Mouse (Mus musculus) limb, embryonic 13.5 days (tissue): Measurements from ENCODE around the gene Evpl. TPM values are rescaled to one million over a fixed set of nuclear protein-coding genes. Genes with fewer than 3 reads are reported as not detected.

Experiments used
- ATAC-seq: fragments of 200-750 bp; cut with Nextera tagmentation; 2 replicates; pipeline ENCODE4 v1.8.0; 2017; ENCODE audit warnings: low read depth, moderate number of reproducible peaks, moderate TSS enrichment; ENCODE audit not compliant: low FRiP score
- H3K27ac ChIP-seq: fragments of 300-500 bp; sonication (generic); 2 replicates; pipeline ENCODE4 v1.5.1; 2015; ENCODE audit warnings: inconsistent platforms, mild to moderate bottlenecking, moderate library complexity
- H3K27me3 ChIP-seq: fragments of 300-500 bp; sonication (generic); 2 replicates; pipeline ENCODE4 v1.6.1; 2015; ENCODE audit warnings: mild to moderate bottlenecking, inconsistent platforms
- H3K36me3 ChIP-seq: fragments of 300-500 bp; sonication (generic); 2 replicates; pipeline ENCODE4 v1.6.1; 2015; ENCODE audit warnings: inconsistent platforms, mild to moderate bottlenecking, moderate library complexity
- H3K4me1 ChIP-seq: fragments of 300-500 bp; sonication (generic); 2 replicates; pipeline ENCODE4 v1.6.1; 2015; ENCODE audit warnings: inconsistent platforms
- H3K4me2 ChIP-seq: fragments of 300-500 bp; sonication (generic); replicated peaks from 2 replicates; pipeline ENCODE4 v1.6.1; 2015; ENCODE audit warnings: inconsistent platforms, mild to moderate bottlenecking, moderate library complexity
- H3K4me3 ChIP-seq: fragments of 300-500 bp; sonication (generic); 2 replicates; pipeline ENCODE4 v1.5.1; 2015; ENCODE audit warnings: moderate library complexity, mild to moderate bottlenecking, inconsistent platforms
- H3K9ac ChIP-seq: fragments of 300-500 bp; sonication (generic); 2 replicates; pipeline ENCODE4 v1.6.1; 2015; ENCODE audit warnings: mild to moderate bottlenecking, inconsistent platforms
- H3K9me3 ChIP-seq: fragments of 300-500 bp; sonication (generic); 2 replicates; pipeline ENCODE4 v1.6.1; 2016; ENCODE audit warnings: inconsistent platforms
- WGBS: fragments of 180-500 bp; shearing (Covaris S2); methylation state at CpG from one replicate; pipeline ENCODE4 v1.1.7; 2015; 5-methylcytosine and 5-hydroxymethylcytosine counted together
- polyA plus RNA-seq: library from polyadenylated mRNA; unstranded; fragments of >200 nt; fragmentation: Nextera tagmentation; extraction: Ambion mirVana; gene quantifications from 2 replicates; pipeline ENCODE4 v1.2.1, GENCODE M21; 2015

Evpl gene
- polyA plus RNA-seq, 1 experiment from 2014 or later = 4.0 TPM

DNA sequence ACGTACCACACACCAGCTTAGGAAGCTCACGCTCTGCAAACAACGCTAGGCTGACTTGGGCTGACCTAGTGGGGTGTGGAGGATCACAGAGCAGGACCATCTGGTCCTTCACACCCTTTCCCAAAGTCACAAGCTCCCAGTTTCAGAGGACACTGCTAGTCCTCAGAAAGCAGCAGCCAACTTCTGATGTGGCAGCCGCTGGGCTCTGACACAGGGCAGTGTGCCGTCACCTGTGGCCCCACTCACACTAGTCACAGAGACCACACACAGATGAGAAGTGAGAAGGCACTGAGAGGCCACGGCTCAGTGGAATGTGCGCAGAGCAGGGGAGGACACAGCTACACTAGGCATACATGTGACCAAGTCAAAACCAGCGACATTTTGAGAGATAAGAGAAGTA is 13.0 kb upstream of the Evpl start:
- no peak for ATAC-seq
- no peak overlapping the region for H3K4me2 ChIP-seq

DNA sequence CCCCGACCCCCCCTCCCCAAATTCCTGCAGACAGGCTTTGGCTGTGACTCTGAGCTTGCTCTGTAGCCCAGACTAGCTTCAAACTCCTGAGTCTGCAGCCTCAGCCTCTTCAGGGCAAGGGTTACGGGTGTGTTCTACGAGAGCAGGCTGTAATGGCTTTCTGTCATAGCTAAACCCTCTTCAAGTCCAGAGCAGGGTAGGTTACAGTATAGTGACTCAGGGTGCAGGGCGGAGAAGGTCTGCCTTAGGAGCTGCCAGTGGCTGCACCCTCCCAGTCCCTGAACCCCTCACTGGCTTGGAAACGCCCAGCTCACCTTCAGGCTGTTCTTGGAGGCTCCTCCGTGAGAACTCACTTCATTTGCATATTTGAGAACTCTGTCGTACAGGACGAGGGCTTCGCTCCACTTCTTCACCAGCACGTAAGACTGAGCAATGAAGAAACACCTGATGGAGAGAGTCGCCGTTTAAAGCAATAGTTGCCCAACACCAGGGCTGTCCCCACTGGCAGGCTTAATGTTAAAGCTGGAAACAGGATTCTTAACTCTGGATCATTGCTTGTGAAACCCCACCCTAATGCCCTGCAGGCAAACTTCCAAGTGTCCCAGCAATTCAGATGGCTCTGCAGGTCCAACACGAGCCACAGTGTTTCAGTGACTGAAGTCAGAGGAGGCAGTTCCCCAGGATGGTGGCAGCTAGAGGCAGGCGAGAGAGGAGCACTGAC is 9.8 kb upstream of the Evpl start:
- Histone ChIP-seq H3K27me3 (no peaks in the 10 kb centered on the region), H3K27ac (no peak overlapping the region), H3K4me3 (no peak overlapping the region), H3K4me2 (no peak overlapping the region), H3K36me3 (peaks cover 99% of the 10 kb centered on the region), H3K9me3 (no peaks in the 10 kb centered on the region), H3K4me1 (no peaks in the 10 kb centered on the region), H3K9ac (no peak overlapping the region)
- ATAC-seq = no peak
- WGBS = 76% methylated on average over 14 of the region's 14 CpGs

More for the DNA sequence above, 13.0 kb upstream of the Evpl start:
- WGBS = 84% methylated on average over 8 of the region's 8 CpGs
- Histone ChIP-seq H3K9ac (no peak overlapping the region), H3K4me1 (no peaks in the 10 kb centered on the region), H3K9me3 (no peaks in the 10 kb centered on the region), H3K27ac (no peak overlapping the region), H3K36me3 (peaks cover 99% of the 10 kb centered on the region), H3K27me3 (no peaks in the 10 kb centered on the region), H3K4me3 (no peak overlapping the region)

DNA sequence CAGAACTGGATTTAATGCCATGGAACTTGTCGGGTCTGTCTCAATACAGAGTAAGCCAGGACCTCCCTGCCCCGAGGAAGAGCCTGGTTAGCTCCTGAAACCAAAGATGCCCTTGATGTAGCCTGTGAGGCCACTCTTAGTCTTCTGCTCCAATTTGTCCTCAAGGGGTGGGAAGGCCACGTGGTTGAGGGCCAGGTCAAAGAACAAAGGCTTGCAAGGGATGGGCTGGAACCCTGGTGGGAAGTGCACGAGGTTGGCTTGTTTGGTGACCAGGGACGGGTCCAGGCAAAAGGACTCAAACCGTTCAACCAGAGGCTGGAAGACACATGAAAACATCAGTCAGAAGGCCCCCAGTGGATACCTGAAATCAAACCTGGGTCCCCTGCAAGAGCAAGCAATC is 7.7 kb upstream of the Evpl start:
- Histone ChIP-seq H3K4me1 (peaks cover 13% of the 10 kb centered on the region), H3K9me3 (no peaks in the 10 kb centered on the region), H3K36me3 (peaks cover 79% of the 10 kb centered on the region), H3K27ac (no peak overlapping the region), H3K4me3 (no peak overlapping the region), H3K27me3 (no peaks in the 10 kb centered on the region), H3K4me2 (no peak overlapping the region), H3K9ac (no peak overlapping the region)
- WGBS = 70% methylated on average over 6 of the region's 6 CpGs
- no peak for ATAC-seq

DNA sequence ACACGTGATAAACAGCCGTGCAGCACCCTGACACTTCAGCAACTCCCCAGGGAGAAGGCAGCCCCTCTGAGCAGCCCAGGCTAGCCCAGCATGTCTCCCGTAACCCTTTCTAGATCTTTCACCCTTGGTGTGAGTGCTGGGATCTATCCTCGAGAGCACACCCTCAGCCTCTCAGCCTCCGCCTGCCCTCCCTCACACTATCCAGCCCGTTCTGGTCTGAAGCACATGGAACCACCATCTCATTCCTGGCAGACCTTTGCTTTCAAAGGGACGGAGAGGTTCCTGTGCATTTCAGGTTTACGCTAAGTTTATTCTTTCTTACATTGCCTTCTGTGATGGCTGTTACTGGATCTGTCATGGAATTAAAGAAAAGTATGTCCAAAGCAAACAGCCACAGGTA is 6.7 kb upstream of the Evpl start:
- no peaks in the 10 kb centered on the region for H3K27me3 ChIP-seq
- H3K36me3 ChIP-seq = peaks cover 69% of the 10 kb centered on the region
- H3K4me2 ChIP-seq = no peak overlapping the region

DNA sequence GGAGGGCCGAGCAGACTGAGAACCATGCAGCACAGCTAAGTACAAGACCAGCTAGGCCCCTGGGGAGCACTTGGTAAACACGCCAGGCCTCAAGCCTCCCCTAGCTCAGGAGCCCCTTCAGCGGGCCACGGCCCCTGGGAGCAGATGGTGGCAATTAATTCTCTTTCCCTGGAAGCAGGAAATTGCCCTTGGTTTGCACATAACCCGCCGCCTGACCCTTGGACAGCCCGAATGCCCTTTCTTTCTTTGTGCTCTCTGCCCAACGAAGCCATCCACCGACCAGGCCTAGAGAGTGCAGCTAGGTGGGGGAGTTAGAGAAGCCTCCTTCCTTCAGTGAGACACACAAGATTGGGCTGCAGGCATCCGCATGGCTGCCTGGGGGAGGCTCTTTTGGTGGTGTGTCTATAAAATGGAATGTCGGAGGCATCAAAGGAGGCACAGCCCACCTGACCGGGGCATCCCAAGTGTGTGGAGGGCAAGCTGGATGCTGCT is 3.9 kb upstream of the Evpl start:
- ATAC-seq = no peak
- Histone ChIP-seq H3K4me3 (no peak overlapping the region), H3K27ac (peak overlapping the region; percentile 33; the same call in 1 of the 2 replicates), H3K4me1 (peaks cover 26% of the 10 kb centered on the region), H3K9me3 (no peaks in the 10 kb centered on the region), H3K9ac (peak overlapping the region; percentile 57), H3K4me2 (no peak overlapping the region), H3K36me3 (peaks cover 41% of the 10 kb centered on the region), H3K27me3 (peaks cover 20% of the 10 kb centered on the region)
- 9% methylated on average over 12 of the region's 12 CpGs for WGBS

More for the DNA sequence above, 6.7 kb upstream of the Evpl start:
- no peaks in the 10 kb centered on the region for H3K9me3 ChIP-seq
- WGBS = 71% methylated on average over 8 of the region's 8 CpGs
- ATAC-seq = no peak
- H3K27ac ChIP-seq = no peak overlapping the region
- no peak overlapping the region for H3K4me3 ChIP-seq
- H3K4me1 ChIP-seq = peaks cover 16% of the 10 kb centered on the region
- no peak overlapping the region for H3K9ac ChIP-seq

DNA sequence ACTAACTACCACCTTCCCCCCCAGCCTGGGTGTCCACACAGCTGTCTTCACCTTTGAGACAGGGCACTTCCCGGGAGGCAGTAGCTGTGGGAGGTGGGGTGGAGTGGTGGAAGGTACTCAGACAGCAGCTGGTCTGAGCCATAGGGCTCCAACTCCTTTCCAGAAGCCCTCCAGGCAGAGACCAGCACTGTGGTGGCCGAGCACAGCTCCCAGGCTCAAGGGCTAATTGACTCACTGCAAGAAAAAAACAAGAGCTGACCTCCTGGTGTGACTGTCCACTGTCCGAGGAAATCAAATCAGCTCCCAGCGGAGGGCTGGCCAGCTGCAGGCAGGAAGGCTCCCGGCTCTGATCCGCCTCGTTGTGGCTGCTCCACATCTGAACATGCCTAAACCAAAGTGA is 1.9 kb upstream of the Evpl start:
- H3K4me3 ChIP-seq = no peak overlapping the region
- H3K27me3 ChIP-seq = peaks cover 21% of the 10 kb centered on the region
- no peak overlapping the region for H3K9ac ChIP-seq
- ATAC-seq = no peak
- H3K4me1 ChIP-seq = peaks cover 26% of the 10 kb centered on the region
- no peak overlapping the region for H3K4me2 ChIP-seq
- peaks cover 21% of the 10 kb centered on the region for H3K36me3 ChIP-seq
- H3K9me3 ChIP-seq = no peaks in the 10 kb centered on the region
- no peak overlapping the region for H3K27ac ChIP-seq
- WGBS = 11% methylated on average over 7 of the region's 7 CpGs

- Histone ChIP-seq H3K9me3 (no peaks in the 10 kb centered on the region), H3K9ac (no peak overlapping the region), H3K27ac (no peak overlapping the region), H3K4me1 (peaks cover 17% of the 10 kb centered on the region), H3K4me3 (no peak overlapping the region), H3K27me3 (peaks cover 30% of the 10 kb centered on the region), H3K4me2 (no peak overlapping the region), H3K36me3 (no peaks in the 10 kb centered on the region)
- WGBS = 84% methylated on average over 8 of the region's 8 CpGs
- no peak for ATAC-seq
Observed at GRCm38 (mm10) chr11:116234901-116235300, 3.0 kb downstream of the Evpl start.

DNA sequence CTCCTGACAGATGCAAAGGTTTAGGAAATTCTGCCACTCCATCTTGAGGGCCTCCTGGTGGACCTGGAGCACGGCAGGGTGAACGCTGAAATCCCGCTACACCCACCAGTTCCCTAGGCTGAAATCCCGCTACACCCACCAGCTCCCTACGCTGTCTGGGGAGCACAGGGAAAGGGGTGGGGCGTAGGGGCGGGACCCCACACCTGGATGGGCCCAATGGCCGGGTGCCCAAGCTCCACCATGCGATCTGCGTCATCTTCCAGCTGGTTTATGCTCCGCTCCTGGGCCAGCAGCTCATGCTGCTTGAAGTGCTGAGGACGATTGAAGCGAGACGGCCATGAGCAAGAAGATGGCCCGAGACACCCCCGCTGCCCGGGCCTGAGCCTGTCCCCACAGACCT is 5.5 kb downstream of the Evpl start:
- peak overlapping the region; percentile 52 for H3K4me2 ChIP-seq
- H3K4me1 ChIP-seq = peaks cover 4% of the 10 kb centered on the region
- no peak overlapping the region for H3K27ac ChIP-seq
- ATAC-seq = peak; percentile 35; the same call in 1 of the 2 replicates
- H3K9me3 ChIP-seq = no peaks in the 10 kb centered on the region
- peak overlapping the region; percentile 35; the same call in 1 of the 2 replicates for H3K9ac ChIP-seq
- peaks cover 16% of the 10 kb centered on the region for H3K27me3 ChIP-seq
- WGBS = 28% methylated on average over 17 of the region's 17 CpGs
- H3K4me3 ChIP-seq = peak overlapping the region; percentile 23
- H3K36me3 ChIP-seq = no peaks in the 10 kb centered on the region; the same call in 1 of the 2 replicates

DNA sequence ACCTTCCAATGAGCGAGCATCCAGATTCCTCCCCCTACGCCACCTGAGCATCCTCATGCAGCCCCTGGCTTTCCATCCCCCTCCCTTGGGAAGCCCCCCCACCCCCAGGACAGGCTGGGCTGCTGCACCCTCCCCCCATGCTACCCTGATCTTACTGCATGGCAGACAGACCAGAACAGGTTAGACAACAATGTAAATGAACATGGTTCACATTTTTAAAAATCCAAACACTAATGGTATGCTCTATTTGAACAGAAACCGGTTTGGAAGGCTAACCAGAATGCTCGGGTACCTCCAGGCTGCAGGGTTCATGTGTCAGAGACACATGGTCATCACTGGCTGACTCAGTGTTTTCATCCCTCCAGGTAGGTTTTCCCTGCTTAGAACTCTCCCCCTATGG is 9.2 kb downstream of the Evpl start:
- H3K36me3 ChIP-seq = peaks cover 4% of the 10 kb centered on the region
- WGBS = 66% methylated on average over 4 of the region's 4 CpGs
- H3K4me3 ChIP-seq = no peak overlapping the region
- no peak overlapping the region for H3K9ac ChIP-seq
- no peak overlapping the region for H3K27ac ChIP-seq
- H3K4me1 ChIP-seq = peaks cover 4% of the 10 kb centered on the region
- H3K9me3 ChIP-seq = no peaks in the 10 kb centered on the region
- H3K4me2 ChIP-seq = no peak overlapping the region
- peaks cover 24% of the 10 kb centered on the region for H3K27me3 ChIP-seq
- ATAC-seq = no peak

GRCm38 (mm10) chr11:116226414-116226813 is 11.5 kb downstream of the Evpl start:
- ATAC-seq = no peak

GRCm38 (mm10) chr11:116222740-116223059 is 15.2 kb downstream of the Evpl start:
- peaks cover 33% of the 10 kb centered on the region for H3K4me1 ChIP-seq
- H3K9me3 ChIP-seq = peaks cover 10% of the 10 kb centered on the region
- H3K36me3 ChIP-seq = peaks cover 4% of the 10 kb centered on the region
- peak overlapping the region; percentile 65 for H3K9ac ChIP-seq
- H3K27me3 ChIP-seq = peaks cover 48% of the 10 kb centered on the region
- 14% methylated on average over 23 of the region's 23 CpGs for WGBS
- no peak overlapping the region for H3K27ac ChIP-seq
- H3K4me3 ChIP-seq = peak overlapping the region; percentile 47
- ATAC-seq = no peak
- H3K4me2 ChIP-seq = peak overlapping the region; percentile 75

More at GRCm38 (mm10) chr11:116226414-116226813, 11.5 kb downstream of the Evpl start:
- no peak overlapping the region for H3K27ac ChIP-seq
- H3K27me3 ChIP-seq = peaks cover 38% of the 10 kb centered on the region
- H3K9me3 ChIP-seq = peaks cover 4% of the 10 kb centered on the region
- no peak overlapping the region for H3K9ac ChIP-seq
- no peak overlapping the region for H3K4me2 ChIP-seq
- WGBS = 0% methylated on average over 2 of the region's 2 CpGs
- H3K4me1 ChIP-seq = peaks cover 16% of the 10 kb centered on the region
- no peak overlapping the region for H3K4me3 ChIP-seq
- H3K36me3 ChIP-seq = peaks cover 4% of the 10 kb centered on the region

DNA sequence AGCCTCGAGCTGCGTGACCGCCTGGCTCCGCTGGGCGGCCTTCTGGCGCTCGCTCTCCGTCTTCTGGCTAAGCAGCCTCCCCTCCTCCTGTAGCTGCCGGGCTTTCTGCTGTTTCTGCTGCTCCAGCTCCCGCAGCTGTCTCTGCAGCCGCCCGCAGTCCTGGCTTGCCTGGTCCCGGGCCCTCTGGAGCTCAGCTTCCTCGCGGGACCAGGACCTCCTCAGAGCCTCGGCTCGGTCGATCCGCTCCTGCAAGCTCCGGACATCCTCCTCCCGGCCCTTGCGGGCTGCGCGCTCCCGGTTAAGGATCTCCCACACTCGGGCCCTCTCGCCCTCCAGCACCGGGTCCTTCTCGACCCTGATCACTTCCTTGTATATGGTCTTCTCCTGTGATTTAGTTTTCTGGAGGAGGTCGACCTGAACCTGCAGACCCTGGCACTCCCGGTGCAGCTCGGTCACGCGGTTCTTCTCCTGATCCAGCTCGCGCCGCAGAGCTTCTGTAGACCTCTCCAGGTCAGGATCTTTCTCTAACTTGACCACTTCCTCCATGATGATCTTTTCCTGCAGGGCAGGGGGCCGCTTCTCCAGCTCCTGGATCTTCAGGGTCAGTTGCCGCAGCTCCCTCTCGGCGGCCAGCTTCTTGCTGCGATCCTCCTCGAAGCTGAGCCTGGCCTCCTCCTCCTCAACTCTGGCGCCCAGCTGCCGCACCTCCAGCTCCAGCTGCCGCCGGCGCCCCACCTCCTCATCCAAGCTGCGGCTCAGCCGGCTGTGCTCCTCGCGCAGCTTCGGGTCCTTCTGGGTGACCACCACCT is 15.7 kb downstream of the Evpl start:
- Histone ChIP-seq H3K36me3 (peaks cover 4% of the 10 kb centered on the region), H3K4me1 (peaks cover 33% of the 10 kb centered on the region), H3K9me3 (peaks cover 10% of the 10 kb centered on the region), H3K27ac (no peak overlapping the region), H3K4me2 (peak overlapping the region; percentile 75), H3K9ac (peak overlapping the region; percentile 65), H3K4me3 (peak overlapping the region; percentile 47), H3K27me3 (peaks cover 48% of the 10 kb centered on the region)
- 10% methylated on average over 53 of the region's 53 CpGs for WGBS
- no peak for ATAC-seq
